8 mouse cellular contexts compared by ENCODE assay signal in the genomic region with DNA sequence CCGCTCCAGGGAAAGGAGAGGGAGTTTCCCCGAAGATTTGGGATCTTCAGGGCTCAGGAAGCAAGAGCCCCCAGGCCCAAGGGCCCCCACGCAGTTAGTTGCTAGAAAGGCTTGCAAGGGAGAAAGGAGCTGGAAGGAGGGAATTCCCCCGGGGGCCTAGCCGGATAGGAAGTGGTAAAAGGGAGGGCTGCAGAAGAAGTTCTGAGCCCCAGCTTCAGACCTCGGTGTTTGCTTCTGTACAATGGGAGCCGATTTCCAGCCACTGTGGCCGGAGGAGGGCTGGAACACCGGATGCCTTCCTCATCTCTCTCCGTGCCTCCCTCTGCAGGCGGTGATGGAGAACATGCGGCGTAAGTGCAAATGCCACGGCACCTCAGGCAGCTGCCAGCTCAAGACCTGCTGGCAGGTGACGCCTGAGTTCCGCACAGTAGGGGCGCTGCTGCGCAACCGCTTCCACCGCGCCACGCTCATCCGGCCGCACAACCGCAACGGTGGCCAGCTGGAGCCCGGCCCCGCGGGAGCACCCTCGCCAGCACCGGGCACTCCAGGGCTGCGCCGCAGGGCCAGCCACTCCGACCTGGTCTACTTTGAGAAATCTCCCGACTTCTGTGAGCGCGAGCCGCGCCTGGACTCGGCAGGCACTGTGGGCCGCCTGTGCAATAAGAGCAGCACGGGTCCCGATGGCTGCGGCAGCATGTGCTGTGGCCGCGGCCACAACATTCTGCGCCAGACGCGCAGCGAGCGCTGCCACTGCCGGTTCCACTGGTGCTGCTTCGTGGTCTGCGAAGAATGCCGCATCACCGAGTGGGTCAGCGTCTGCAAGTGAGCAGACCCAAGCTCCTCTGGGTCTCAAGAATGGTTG. TPM values are rescaled to one million over a fixed set of nuclear protein-coding genes. Genes with fewer than 3 reads are reported as not detected.
DNase-seq lines count a peak whose midpoint lies in the region; ATAC-seq and TF ChIP-seq lines count a peak whose summit lies in the region.

No protein-coding gene starts in this region.

- DNase-seq in G1E (ENCODE audit: low spot score), result no peak
- peak; percentile 67 for DNase-seq in cerebellum, adult 11-12 months
- peak; percentile 80 for DNase-seq in hindbrain, embryonic 10.5 days (ENCODE audit: low spot score)
- peak; percentile 57 to 67 for DNase-seq in layer of hippocampus, postnatal 14 days (ENCODE audit: low spot score in 2 of 2)
- peak; percentile 80 for DNase-seq in right cerebral cortex, adult 18-20 months
- DNase-seq in thymus, postnatal 4 days, result peak; percentile 89

- H3K4me3 ChIP-seq in G1E (ENCODE audit: low read depth, low read length), result peak overlapping the region; percentile 3; the same call in 1 of the 2 replicates
- peak overlapping the region; percentile 57 for H3K4me3 ChIP-seq in forebrain, embryonic 16.5 days (replicated peaks; ENCODE audit: low read length)
- peak overlapping the region; percentile 57 for H3K4me3 ChIP-seq in hindbrain, embryonic 10.5 days
- H3K4me3 ChIP-seq in megakaryocyte, embryonic 14.5 days (replicated peaks), result peak overlapping the region; percentile 83

- H3K36me3 ChIP-seq in G1E (replicated peaks), result no peaks in the 10 kb centered on the region
- H3K36me3 ChIP-seq in forebrain, embryonic 16.5 days (ENCODE audit: control insufficient read depth, insufficient read depth), result no peaks in the 10 kb centered on the region
- no peaks in the 10 kb centered on the region for H3K36me3 ChIP-seq in hindbrain, embryonic 10.5 days
- no peaks in the 10 kb centered on the region for H3K36me3 ChIP-seq in megakaryocyte, embryonic 14.5 days (replicated peaks; ENCODE audit: low read length)

- under 1% methylated on average over 57 of the region's 57 CpGs for WGBS in forebrain, embryonic 16.5 days
- WGBS in hindbrain, embryonic 10.5 days, result under 1% methylated on average over 57 of the region's 57 CpGs

- no peak for ATAC-seq in G1E (ENCODE audit: extremely low read depth, insufficient number of reproducible peaks, low FRiP score, poor library complexity, severe bottlenecking)
- ATAC-seq in forebrain, embryonic 16.5 days, result peak; percentile 49

- H3K4me2 ChIP-seq in forebrain, embryonic 16.5 days (ENCODE audit: low read length), result peak overlapping the region; percentile 94

- H3K4me1 ChIP-seq in G1E (ENCODE audit: insufficient read depth, low read depth, low read length), result peaks cover 2% of the 10 kb centered on the region
- H3K4me1 ChIP-seq in forebrain, embryonic 16.5 days (replicated peaks; ENCODE audit: control insufficient read depth, insufficient read depth, low read length), result peaks cover 41% of the 10 kb centered on the region
- H3K4me1 ChIP-seq in hindbrain, embryonic 10.5 days (replicated peaks), result peaks cover 79% of the 10 kb centered on the region
- peaks cover 51% of the 10 kb centered on the region for H3K4me1 ChIP-seq in megakaryocyte, embryonic 14.5 days

- H3K27me3 ChIP-seq in G1E (ENCODE audit: insufficient read depth, low read length), result peaks cover 65% of the 10 kb centered on the region
- peaks cover 81% of the 10 kb centered on the region for H3K27me3 ChIP-seq in forebrain, embryonic 16.5 days (replicated peaks; ENCODE audit: control insufficient read depth, insufficient read depth, low read length)
- peaks cover 100% of the 10 kb centered on the region for H3K27me3 ChIP-seq in hindbrain, embryonic 10.5 days (ENCODE audit: insufficient read depth, poor library complexity, severe bottlenecking)
- peaks cover 98% of the 10 kb centered on the region for H3K27me3 ChIP-seq in megakaryocyte, embryonic 14.5 days (replicated peaks)

- H3K9ac ChIP-seq in forebrain, embryonic 16.5 days (replicated peaks; ENCODE audit: low read depth, low read length), result peak overlapping the region; percentile 60

- no peak for TF ChIP-seq CTCF in G1E (IDR thresholded peaks at IDR 0.05; ENCODE audit: low read depth, low read length)

- no peak overlapping the region for H3K27ac ChIP-seq in forebrain, embryonic 16.5 days (ENCODE audit: low read length)
- H3K27ac ChIP-seq in hindbrain, embryonic 10.5 days, result peak overlapping the region; percentile 74

- no peaks in the 10 kb centered on the region for H3K9me3 ChIP-seq in G1E (replicated peaks)
- no peaks in the 10 kb centered on the region for H3K9me3 ChIP-seq in forebrain, embryonic 16.5 days (ENCODE audit: control insufficient read depth, low read length)
- no peaks in the 10 kb centered on the region for H3K9me3 ChIP-seq in hindbrain, embryonic 10.5 days
- H3K9me3 ChIP-seq in megakaryocyte, embryonic 14.5 days, result no peaks in the 10 kb centered on the region

RNA-seq across cellular contexts. Expression of gene Wnt10a, which starts 11.7 kb away (rescaled TPM):
- total RNA-seq in G1E (2014; fragmentation: Nextera tagmentation), result not detected in 2 replicates
- 0.05 and 0.06 TPM in 2 replicates for total RNA-seq in G1E (2017)
- polyA plus RNA-seq in G1E (2012), result not detected in 2 replicates
- polyA plus RNA-seq in forebrain, embryonic 16.5 days (2015; fragmentation: Nextera tagmentation; extraction: Ambion mirVana), result 0.46 and 0.68 TPM in 2 replicates
- 0.87 and 1.6 TPM in 2 replicates for polyA plus RNA-seq in hindbrain, embryonic 10.5 days (2016; fragmentation: Nextera tagmentation; extraction: Ambion mirVana)
- 1 to 10 TPM; 1.9 to 2.0 TPM for total RNA-seq in layer of hippocampus, postnatal 14 days (2021)
- polyA plus RNA-seq in megakaryocyte, embryonic 14.5 days (2012; ENCODE audit: insufficient read depth, low replicate concordance), result not detected in 2 replicates

RNA-seq across cellular contexts. Expression of gene Wnt6, which starts 31.3 kb away (rescaled TPM):
- total RNA-seq in G1E (2014; fragmentation: Nextera tagmentation) (not detected in 2 replicates), G1E (2017) (0.17 TPM in 1 of 2 replicates, not detected in the other)
- not detected in 2 replicates for polyA plus RNA-seq in G1E (2012)
- 3.6 and 4.5 TPM in 2 replicates for polyA plus RNA-seq in forebrain, embryonic 16.5 days (2015; fragmentation: Nextera tagmentation; extraction: Ambion mirVana)
- 15.5 and 18.2 TPM in 2 replicates for polyA plus RNA-seq in hindbrain, embryonic 10.5 days (2016; fragmentation: Nextera tagmentation; extraction: Ambion mirVana)
- under 1 TPM; 0.43 to 0.58 TPM for total RNA-seq in layer of hippocampus, postnatal 14 days (2021)
- 0.60 TPM in 1 of 2 replicates, not detected in the other for polyA plus RNA-seq in megakaryocyte, embryonic 14.5 days (2012; ENCODE audit: insufficient read depth, low replicate concordance)

RNA-seq across cellular contexts. Expression of gene Cdk5r2, which starts 51.7 kb away (rescaled TPM):
- total RNA-seq in G1E (2014; fragmentation: Nextera tagmentation) (not detected in 2 replicates), G1E (2017) (0.06 TPM in 1 of 2 replicates, not detected in the other)
- not detected in 2 replicates for polyA plus RNA-seq in G1E (2012)
- polyA plus RNA-seq in forebrain, embryonic 16.5 days (2015; fragmentation: Nextera tagmentation; extraction: Ambion mirVana), result 2.2 and 2.8 TPM in 2 replicates
- 0.96 and 2.6 TPM in 2 replicates for polyA plus RNA-seq in hindbrain, embryonic 10.5 days (2016; fragmentation: Nextera tagmentation; extraction: Ambion mirVana)
- 100 to 1,000 TPM; 270 to 283 TPM for total RNA-seq in layer of hippocampus, postnatal 14 days (2021)
- not detected in 2 replicates for polyA plus RNA-seq in megakaryocyte, embryonic 14.5 days (2012; ENCODE audit: insufficient read depth, low replicate concordance)

RNA-seq across cellular contexts. Expression of gene Prkag3, which starts 54.0 kb away (rescaled TPM):
- total RNA-seq in G1E (2014; fragmentation: Nextera tagmentation) (not detected in 2 replicates), G1E (2017) (not detected in 2 replicates)
- polyA plus RNA-seq in G1E (2012), result not detected in 2 replicates
- not detected in 2 replicates for polyA plus RNA-seq in forebrain, embryonic 16.5 days (2015; fragmentation: Nextera tagmentation; extraction: Ambion mirVana)
- 0.12 TPM in 1 of 2 replicates, not detected in the other for polyA plus RNA-seq in hindbrain, embryonic 10.5 days (2016; fragmentation: Nextera tagmentation; extraction: Ambion mirVana)
- under 1 TPM; 0.14 to 0.55 TPM for total RNA-seq in layer of hippocampus, postnatal 14 days (2021)
- not detected in 2 replicates for polyA plus RNA-seq in megakaryocyte, embryonic 14.5 days (2012; ENCODE audit: insufficient read depth, low replicate concordance)

Comparison
In these comparisons a context has a peak if more than half of its experiments do, and no peak if none do; other contexts are left out.
1. H3K4me3 ChIP-seq: peak in every context shown above with its lines; median percentile 83 in megakaryocyte, embryonic 14.5 days; 57 in forebrain, embryonic 16.5 days; 57 in hindbrain, embryonic 10.5 days; 3 in G1E.